Mouse (Mus musculus): Measurements from ENCODE around the gene Wfdc15b.

The Wfdc15b gene

DNA sequence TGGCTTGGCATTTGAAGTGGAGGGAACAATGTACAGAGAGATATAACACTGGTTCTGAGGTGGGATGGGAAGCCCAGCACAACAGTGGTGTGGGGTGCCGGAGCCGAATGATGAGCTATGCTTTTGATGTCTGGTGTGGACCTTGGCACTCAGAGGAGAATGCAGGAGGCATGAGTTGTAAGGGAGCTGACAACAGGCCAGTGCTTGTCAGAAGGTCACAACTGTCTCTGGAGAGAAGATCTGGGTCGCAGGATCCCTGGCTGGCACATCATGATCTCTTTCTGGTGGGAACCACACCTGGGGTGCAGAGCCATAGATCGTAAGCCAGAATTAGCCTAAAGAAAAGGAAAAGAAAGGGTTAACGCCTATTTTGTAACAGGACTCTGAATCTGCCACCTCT, 43.6 kb downstream of the Wfdc15b start:
- DNase-seq (ENCODE audit: low spot score) = no peak

DNA sequence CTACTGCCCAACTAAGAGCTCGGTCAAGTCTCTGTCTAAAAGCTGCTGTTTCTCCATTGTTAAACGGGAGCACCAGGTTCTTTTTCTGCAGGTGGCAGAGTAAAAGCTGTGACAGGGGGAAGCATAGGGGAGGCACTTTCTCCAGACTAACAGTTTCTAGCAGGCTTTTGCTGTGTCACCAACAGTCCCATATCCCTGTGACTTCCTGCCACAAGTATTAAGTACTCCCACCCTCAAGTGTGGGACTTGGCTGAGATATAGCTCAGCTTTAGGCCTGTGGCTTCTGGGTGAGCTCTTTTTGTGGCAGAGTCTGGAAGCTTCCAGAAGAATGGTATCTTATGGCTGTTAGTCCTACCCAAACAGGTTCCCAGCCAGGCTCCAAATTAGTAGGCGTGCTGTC, 45.6 kb downstream of the Wfdc15b start:
- DNase-seq (ENCODE audit: low spot score) = no peak

DNA sequence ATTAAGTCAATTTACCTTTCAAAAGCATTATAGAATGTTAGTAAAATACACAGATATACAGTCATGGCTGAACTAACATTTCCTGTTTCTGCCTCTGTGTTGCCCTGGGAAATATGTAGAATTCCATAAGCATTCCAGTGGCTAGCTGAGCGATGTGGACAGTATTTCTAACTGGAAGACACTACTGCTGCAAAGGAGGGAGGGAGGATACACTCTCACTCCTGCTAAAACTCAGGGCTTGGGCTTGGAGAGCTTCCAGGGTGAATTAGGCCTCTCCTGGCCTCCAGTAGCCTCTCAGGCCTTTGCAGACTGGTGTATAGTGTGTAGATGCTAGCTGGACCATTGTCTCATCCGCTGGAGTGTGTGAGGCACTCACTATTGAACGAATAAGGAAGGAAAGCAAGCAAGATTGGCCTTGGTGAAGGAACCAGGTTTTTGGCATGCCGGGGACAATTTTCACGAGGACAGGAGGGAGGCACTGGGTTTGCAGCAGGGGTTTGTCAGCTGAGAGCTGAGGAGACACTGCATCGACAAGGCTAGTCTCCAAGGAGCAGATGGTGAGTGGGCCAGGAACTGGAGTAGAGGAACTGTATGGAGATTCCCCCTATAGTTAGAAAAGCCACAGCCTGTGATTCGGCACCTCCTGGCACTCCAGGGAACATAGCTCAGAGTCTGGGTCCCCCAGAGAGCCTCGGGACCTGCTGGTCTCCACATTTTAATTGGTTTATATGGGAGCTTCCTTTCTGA, 46.6 kb downstream of the Wfdc15b start:
- no peak for DNase-seq (ENCODE audit: low spot score)

DNA sequence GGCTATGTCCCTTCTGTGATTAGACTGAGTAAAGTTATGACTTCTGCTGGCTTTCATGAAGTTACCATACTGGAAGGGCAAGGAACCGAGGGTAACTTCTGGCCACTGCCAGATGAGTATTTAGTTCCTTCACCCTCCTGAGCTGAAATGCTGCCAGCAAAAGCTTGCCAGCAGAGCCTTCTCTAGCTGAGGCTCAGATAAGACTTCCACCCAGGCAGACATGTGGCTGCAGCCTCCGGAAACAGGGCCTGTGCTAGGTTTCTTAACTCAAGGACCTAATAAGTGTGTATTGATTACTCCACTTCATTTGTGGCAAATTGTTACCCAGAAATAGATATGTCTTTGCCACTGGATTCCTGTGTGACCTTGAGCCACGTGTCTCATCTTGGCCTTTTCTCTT, 48.1 kb downstream of the Wfdc15b start:
- peak; percentile 48 for DNase-seq (ENCODE audit: low spot score)

DNA sequence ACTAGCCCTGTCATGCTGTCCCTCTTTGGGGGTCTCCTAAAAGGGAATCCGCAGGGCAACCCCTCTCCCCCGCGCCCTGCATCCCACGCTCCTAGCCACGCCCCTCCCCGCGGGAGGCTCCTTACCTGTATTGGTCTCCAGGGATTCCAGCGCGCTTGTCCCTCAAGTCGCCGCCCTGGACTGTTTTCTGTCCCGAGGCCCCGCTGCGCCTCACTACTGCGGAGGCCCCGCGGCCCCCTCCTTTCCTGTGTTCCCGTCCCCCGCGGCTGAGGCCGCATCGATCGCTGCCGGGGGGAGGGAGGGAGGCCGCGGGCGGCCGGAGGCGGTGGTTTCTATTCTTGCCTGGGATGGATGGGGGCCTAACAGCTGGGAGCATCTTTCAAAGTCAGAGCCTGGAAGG, 50.6 kb downstream of the Wfdc15b start, which contains the start of gene Kcns1:
TSS of gene Kcns1 (minus strand) at position 212 of the 400 bp plus-strand sequence.
- DNase-seq (ENCODE audit: low spot score) = no peak

DNA sequence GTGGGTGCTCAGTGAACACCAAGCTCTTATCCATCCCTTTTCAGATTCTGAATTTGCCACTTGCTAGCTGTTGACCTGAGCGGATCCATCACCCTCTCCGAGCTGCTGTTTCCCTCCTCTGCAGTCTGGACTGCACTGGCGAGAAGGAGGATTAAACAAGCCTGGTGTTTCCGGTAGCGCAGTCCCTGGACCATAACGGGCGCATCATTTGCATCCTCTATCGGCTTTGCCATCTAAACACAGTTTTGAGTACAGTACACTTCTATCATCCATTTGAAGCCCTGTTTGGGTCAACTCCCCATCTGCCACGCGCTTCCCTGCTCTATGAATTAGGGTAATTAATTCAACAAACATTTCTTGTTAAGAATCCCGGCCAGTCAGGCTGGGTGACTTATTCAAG, 51.1 kb downstream of the Wfdc15b start:
- no peak for DNase-seq (ENCODE audit: low spot score)

DNA sequence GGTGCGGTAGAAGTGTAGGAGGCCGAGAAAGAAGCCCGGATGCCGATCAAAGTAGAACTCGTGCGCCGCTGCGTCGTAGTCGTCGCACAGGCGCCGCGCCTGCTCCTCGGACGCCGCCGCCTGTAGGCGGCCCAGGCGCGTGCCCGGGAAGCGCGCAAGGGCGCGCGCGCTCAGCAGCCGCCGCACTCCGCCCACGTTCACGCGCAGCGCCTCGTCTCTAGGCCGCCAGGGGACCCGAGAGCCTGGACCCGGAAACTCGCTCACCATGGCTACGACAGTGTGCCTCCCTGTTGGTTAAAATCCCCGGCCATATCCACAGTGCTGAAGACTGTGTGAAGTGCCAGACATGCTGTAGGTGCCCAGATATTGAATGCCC, 52.9 kb downstream of the Wfdc15b start:
- no peak for DNase-seq (ENCODE audit: low spot score)

DNA sequence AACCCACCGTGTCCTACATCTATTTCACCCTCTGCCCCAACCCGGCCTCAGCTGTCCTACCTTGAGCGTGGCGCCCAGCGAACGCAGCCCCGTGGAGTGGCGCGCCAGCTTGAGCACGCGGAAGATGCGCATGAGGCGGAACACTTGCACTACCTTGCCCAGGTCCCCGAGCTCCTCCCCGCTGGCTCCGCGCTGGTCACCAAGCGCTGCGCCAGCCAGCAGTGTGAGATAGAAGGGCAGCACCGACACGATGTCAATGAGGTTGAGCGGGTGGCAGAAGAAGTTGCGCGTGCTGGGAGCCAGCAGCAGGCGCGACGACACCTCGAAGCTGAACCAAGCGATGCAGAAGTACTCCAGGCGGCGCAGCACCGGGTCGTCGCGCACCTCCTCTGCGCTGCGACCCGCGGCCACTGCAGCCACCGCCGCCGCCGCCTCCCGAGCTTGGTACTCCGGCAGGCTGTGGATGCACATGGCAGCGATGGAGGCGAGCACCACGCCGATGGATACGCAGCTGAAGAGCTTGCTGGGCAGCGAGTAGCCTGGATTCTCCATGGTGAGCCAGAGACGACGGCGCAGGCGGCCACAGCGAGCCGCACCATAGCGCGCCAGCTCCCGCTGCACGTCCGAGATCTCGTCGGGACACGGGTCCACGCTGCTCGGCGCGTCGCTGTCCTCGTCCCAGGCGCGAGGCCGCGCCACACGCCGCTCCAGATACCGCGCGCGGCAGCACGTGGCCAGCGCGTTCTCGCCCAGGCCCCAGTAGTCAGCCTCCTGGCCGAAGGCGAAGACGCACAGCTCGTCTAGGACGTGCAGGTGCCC, 53.5 kb downstream of the Wfdc15b start:
- no peak for DNase-seq (ENCODE audit: low spot score)

DNA sequence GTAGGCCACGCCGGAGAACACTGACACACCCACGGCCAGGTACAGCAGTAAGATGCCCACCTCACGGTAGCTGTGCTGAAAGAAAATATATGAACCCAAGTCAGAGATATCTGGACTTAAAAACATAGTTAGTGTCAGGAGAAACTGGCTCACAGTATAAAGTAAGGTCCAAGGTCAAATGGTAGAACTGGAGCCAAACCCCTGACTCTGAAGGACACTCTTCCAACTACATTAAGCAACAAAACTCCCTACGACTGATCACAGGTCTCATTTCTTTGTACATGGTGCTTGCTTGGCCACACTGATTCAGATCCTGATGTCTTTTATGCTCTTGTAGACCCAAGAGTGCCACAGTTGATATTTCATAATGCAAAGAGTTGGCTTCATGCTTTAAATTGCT, 56.5 kb downstream of the Wfdc15b start:
- no peak for DNase-seq (ENCODE audit: low spot score)

Data from urinary bladder, postnatal 14 days (tissue).